Mouse (Mus musculus) cerebellum, postnatal 25 days (tissue): ENCODE results near the gene Gm4707.
"Not testable (repeated sequence)": the region's sequence is repeated elsewhere in the genome, so short reads cannot be mapped to it uniquely, and the experiment has no call there.

ENCODE experiments used
- DNase-seq, 2 experiments: peaks; one replicate each; pipeline ENCODE4 v3.0.0; 2021; ENCODE audit warnings: mixed read lengths in 2 of 2

Gene Gm4707

DNA sequence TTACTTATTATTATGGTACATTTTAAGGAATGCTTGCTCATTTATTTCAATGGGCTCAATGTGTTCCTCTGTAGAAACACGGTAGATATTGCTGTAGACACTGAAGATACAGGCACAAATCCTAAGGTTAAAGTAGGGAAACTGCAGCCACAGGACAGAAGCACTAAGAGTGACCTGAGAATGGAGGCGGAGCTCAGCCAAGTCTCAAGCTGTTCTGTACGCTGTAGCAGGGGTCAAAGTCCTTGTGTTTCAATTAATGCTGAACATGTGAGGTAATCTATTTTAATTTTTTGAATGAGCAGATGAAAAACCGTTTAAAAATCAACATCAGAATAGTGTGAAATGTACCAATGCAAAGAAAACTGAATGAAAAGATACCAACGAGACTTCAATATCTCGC lies 16.4 kb downstream of the Gm4707 start:
- no peak for DNase-seq

DNA sequence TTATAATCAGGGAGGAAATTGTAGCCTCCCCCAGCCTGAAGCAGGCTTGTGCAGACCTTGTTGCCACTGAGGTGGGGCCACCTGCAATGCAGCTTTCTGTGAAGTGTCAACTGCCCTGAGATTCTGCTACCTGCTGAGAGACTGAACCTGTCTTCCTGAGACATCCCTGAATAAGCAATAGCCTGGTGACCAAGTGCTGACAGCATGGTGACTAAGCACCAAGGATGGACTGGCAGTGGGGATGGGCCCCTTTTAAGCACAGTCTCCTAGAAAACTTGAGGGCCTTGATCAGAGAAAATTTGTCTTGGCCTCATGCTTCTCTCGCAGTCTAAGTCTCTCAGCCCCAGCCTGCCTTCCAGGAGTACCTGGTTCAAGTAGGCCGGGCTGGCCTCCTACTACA lies 37.2 kb downstream of the Gm4707 start:
- DNase-seq = not testable (repeated sequence)

GRCm38 (mm10) chr17:71419448-71419847 lies 40.3 kb downstream of the Gm4707 start:
- DNase-seq = not testable (repeated sequence)

GRCm38 (mm10) chr17:71417008-71417407 lies 42.7 kb downstream of the Gm4707 start:
- no peak for DNase-seq
